Mouse (Mus musculus) embryonic fibroblast, embryonic 13.5 days (primary cell): Measurements from ENCODE around the gene Il4ra.

Source experiments
- CTCF ChIP-seq: IDR thresholded peaks from 2 replicates; pipeline ENCODE4 v1.5.1; 2011; ENCODE audit warnings: mild to moderate bottlenecking, control low read depth, low read length, moderate library complexity, borderline replicate concordance; ENCODE audit not compliant: insufficient read depth
- POLR2A ChIP-seq: IDR thresholded peaks from 2 replicates; pipeline ENCODE4 v1.6.1; 2011; ENCODE audit warnings: low read depth, mild to moderate bottlenecking, control low read depth, low read length, moderate library complexity

DNA sequence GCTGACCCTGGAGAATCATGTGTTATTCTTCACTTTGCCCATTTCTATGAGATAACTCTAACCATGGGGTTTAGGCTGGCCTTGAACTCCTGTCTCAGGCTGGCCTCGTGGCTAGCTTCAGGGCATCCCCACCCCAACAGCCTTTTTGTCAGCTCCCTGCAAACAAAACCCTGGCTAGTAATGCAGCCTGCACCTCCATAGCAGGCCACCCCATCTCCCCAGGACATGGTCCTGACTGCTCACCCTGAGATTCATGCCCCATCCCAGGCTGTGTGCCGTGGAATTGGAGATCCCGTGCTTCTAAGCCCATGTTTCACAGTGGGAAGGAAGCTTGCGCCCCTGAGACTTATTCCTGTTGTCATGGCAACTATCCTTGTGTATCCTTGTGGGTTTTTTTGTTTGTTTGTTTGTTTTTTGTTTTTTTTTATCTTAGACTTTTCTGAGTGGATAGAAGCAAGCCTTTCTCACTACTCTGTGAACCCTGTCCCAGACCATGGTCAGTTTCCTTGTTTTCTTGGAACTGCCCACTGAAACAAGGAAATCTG, 6.6 kb downstream of the Il4ra start:
- TF ChIP-seq CTCF (no peak), POLR2A (no peak)
